18 mouse cellular contexts compared by ENCODE assay signal in genomic region chr3:30475591-30475990, GRCm38 (mm10).
"Had no signal": no experiment of that assay in that cellular context is flagged by ENCODE, and none has a peak within 500 bp of the region (broad histone marks: within the 10 kb centered on the region; RNA-seq: fewer than 3 reads in every experiment).

No protein-coding gene starts in this region.

- H3K36me3 ChIP-seq: midbrain, embryonic 10.5 days; midbrain, embryonic 12.5 days; neural tube, embryonic 13.5 days; neural tube, embryonic 15.5 days had no signal

- H3K4me1 ChIP-seq: neural tube, embryonic 13.5 days; neural tube, embryonic 15.5 days had no signal

- H3K9ac ChIP-seq: lung, embryonic 14.5 days; midbrain, embryonic 12.5 days; neural tube, embryonic 13.5 days; neural tube, embryonic 15.5 days had no signal

- H3K4me3 ChIP-seq: midbrain, embryonic 10.5 days; midbrain, embryonic 12.5 days; myocyte; neural tube, embryonic 13.5 days; neural tube, embryonic 15.5 days had no signal

- ATAC-seq: midbrain, embryonic 16.5 days had no signal

- DNase-seq: lung, embryonic 14.5 days; lung, postnatal 14 days; lung, postnatal 4 days; midbrain, embryonic 14.5 days; retina, postnatal 1 day; right cerebral cortex, adult 18-20 months; right cerebral cortex, postnatal 25 days; right cerebral cortex, postnatal 4 days; spleen, adult 18-20 months; thymus, adult 18-20 months; thymus, postnatal 14 days; thymus, postnatal 36 days had no signal

- H3K9me3 ChIP-seq: midbrain, embryonic 10.5 days; midbrain, embryonic 12.5 days; neural tube, embryonic 13.5 days; neural tube, embryonic 15.5 days had no signal

- H3K27ac ChIP-seq: midbrain, embryonic 10.5 days; midbrain, embryonic 12.5 days; neural tube, embryonic 13.5 days; neural tube, embryonic 15.5 days had no signal

- H3K4me2 ChIP-seq: lung, embryonic 14.5 days; midbrain, embryonic 12.5 days; neural tube, embryonic 13.5 days; neural tube, embryonic 15.5 days had no signal

- H3K27me3 ChIP-seq: midbrain, embryonic 12.5 days; neural tube, embryonic 13.5 days had no signal
